Mouse (Mus musculus) neutrophil, adult 5-6 weeks (primary cell): ENCODE data around the gene Cldn1. TPM values are rescaled to one million over a fixed set of nuclear protein-coding genes. Genes with fewer than 3 reads are reported as not detected.

Source experiments
- ATAC-seq: fragments of 151-379, 151-347 bp; 2 replicates; pipeline ENCODE4 v1.8.0; 2017; ENCODE audit warnings: mild to moderate bottlenecking, moderate TSS enrichment; ENCODE audit not compliant: insufficient number of reproducible peaks, poor library complexity, low FRiP score, severe bottlenecking; ENCODE audit errors: extremely low read depth
- total RNA-seq: library from RNA; stranded (forward); fragments of 200-1000 nt; gene quantifications from 2 replicates; pipeline ENCODE4 v1.2.3, GENCODE M21; 2017

Gene Cldn1
- total RNA-seq, 1 experiment from 2014 or later, result 0.70 TPM

DNA sequence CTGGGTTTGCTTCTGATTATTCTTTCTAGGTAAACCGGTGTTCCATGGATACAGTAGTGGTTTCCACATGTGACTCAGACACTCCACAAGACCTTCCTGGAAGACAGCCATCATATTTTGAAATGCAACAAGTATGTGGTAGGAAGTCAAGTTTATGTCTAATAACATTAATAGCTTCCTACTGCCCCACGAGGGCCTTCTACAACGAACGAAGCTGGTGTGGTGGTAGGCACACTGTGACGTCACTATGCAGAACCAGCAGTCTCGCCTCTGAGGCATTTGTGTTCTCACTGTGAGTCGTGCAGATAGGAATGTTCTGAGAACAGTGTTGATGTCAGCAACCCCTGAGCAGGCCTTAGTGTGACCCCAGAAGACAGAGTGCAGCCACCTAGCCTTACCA, 55.4 kb downstream of the Cldn1 start:
- ATAC-seq, result no peak

DNA sequence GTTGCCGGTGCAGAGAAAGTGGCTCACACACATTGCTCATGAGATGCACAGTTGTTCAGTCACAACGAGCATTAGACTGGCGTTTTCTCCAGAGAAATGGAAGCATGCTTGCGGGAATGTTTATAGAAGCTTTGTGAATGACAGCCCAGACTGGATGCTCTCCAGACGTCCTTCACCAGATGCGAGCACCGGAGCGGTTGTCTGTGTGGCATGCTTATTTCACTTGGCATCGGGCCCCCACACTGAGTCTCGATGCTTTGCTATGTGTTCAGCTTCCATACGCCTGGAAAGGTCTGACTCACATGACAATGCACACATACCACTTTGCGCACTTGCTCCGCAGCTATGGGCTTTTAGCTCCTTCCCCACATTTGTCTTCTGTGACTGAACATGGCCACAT, 56.8 kb downstream of the Cldn1 start:
- ATAC-seq, result no peak

DNA sequence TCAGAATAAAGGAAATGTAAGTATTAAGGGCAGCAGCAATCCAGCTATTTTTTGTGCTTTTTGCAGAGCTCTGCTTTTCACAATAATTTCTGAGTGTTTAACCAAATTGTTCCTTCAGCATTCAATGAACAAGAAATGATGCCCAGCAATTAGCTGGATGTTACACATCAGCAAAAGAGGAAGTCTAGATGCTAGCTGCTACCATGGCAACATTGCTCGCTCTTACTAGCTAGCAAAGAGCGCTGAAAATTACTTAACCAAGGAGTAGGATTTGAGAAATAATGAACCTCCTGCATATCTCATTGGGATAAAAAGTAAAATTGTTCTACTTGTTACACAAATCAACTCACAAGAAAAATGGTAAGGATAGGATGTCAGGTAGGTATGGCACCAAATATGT, 62.2 kb downstream of the Cldn1 start:
- ATAC-seq, result no peak

Other genes with a start within 250 kb of the Cldn1 start
- gene Cldn16, start 91.3 kb upstream of the Cldn1 start, total RNA-seq, result not detected in 2 replicates
- 0.23 TPM in 1 of 2 replicates, not detected in the other for gene Tmem207, start 154.9 kb upstream of the Cldn1 start, total RNA-seq
- 80.2 and 82.7 TPM in 2 replicates for gene Il1rap, start 209.9 kb upstream of the Cldn1 start, total RNA-seq